Mouse (Mus musculus): ENCODE measurements around the gene Tmem260. TPM values are rescaled to one million over a fixed set of nuclear protein-coding genes. Genes with fewer than 3 reads are reported as not detected.

Tmem260 gene
- total RNA-seq, 4 experiments from 2014 or later = 9.2 to 10.0 (median 9.4) TPM

DNA sequence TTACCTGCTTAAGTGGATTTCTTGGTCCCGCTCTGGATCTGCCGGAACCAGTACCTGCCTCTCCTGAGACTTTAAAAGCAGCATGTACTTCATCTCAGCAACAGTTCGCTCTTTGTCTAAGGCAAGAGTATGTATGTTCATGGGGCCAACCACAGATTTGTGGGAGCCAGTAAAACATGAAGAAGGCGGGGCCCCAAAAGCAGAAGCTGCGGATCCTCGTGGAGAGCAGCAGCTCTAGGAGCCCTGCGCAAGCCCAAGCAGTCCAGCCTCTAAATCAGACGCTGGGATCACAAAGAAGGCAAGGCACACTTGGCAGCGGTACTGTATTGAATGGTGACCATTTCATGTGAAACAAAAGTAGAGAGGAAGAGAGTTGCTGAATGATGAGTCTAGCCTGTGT lies 107.8 kb downstream of the Tmem260 start:
- DNase-seq (ENCODE audit: low spot score) = no peak

GRCm38 (mm10) chr14:48558975-48559374 lies 113.1 kb downstream of the Tmem260 start:
- no peak for DNase-seq (ENCODE audit: low spot score)

DNA sequence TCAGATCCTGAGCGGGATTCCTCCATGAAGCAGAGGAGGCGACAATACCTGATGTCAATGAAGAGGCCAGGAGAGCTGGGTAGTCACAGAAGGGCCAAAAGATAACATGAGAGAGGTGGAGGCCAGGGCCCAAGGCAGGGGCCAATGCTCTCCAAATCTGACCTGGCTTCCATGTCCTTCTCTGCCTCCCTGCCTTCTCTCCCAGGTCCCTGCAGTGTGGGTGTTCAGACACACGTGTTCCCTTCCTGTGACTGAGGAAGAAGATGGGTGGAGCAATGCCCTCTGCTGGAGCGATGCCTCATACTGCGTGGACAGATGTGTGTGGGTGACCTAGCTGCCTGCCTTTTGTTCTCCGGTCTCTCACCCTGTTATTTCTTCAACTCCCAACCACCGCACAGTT lies 113.8 kb downstream of the Tmem260 start:
- no peak for DNase-seq (ENCODE audit: low spot score)

- DNase-seq (ENCODE audit: low spot score) = no peak
Measured at GRCm38 (mm10) chr14:48566596-48566995, 120.7 kb downstream of the Tmem260 start.

Other genes starting within 250 kb of the Tmem260 start
- gene Otx2, start 227.7 kb downstream of the Tmem260 start, total RNA-seq (2022) = under 1 TPM in 1 of 4 experiments, not detected in 3; 0.19 TPM